Mouse (Mus musculus) lung, postnatal 0 days (tissue): ENCODE data around the gene Tcea2.

Experiments
- CTCF ChIP-seq: IDR thresholded peaks from 2 replicates; pipeline ENCODE4 v1.5.1; 2016; ENCODE audit warnings: antibody characterized with exemption, mild to moderate bottlenecking
- EP300 ChIP-seq: IDR thresholded peaks from 2 replicates; pipeline ENCODE4 v1.6.1; 2016; ENCODE audit warnings: antibody characterized with exemption, mild to moderate bottlenecking, control low read depth

DNA sequence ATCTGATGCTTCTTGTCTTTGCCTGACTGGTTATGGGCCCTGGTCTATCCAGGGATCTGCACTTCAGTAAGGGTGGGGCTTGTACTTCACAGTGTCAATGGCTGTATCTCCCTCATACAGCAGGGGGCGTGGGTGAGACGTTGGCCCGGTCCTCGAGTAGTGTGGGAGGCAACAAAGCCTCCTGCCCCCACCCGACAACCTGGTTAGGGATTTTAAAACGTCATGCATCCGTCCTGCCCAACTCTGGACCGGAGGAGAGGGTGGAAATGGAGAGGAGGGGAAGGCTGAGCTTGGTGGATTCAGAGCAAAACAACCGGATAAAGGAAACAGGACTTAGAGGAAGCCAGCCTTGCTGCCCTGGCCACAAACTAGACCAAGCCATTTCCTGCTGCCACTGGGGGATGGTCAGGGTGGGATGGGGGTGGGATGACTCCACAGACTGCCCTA, 20.5 kb upstream of the Tcea2 start:
- TF ChIP-seq EP300, result peak; percentile 86
- TF ChIP-seq CTCF, result peak; percentile 86
